Mouse (Mus musculus): ENCODE data around the gene Mpp5. TPM values are rescaled to one million over a fixed set of nuclear protein-coding genes. Genes with fewer than 3 reads are reported as not detected.

Gene Mpp5
- total RNA-seq, 2 experiments from 2014 or later, result 12.7 to 18.4 TPM

GRCm38 (mm10) chr12:78814437-78814836 is 65.7 kb downstream of the Mpp5 start:
- intact Hi-C loops (cut with DNase I; ENCODE audit: low total_unique reads), result no loop called here
- DNase-seq, result no peak

GRCm38 (mm10) chr12:78834496-78834895 is 85.8 kb downstream of the Mpp5 start:
- intact Hi-C loops (cut with DNase I; ENCODE audit: low total_unique reads), result no loop called here
- no peak for DNase-seq

GRCm38 (mm10) chr12:78839906-78840305 is 91.2 kb downstream of the Mpp5 start:
- intact Hi-C loops (cut with DNase I; ENCODE audit: low total_unique reads), result no loop called here
- peak; percentile 11 for DNase-seq

GRCm38 (mm10) chr12:78842429-78842828 is 93.7 kb downstream of the Mpp5 start:
- intact Hi-C loops (cut with DNase I; ENCODE audit: low total_unique reads), result no loop called here

GRCm38 (mm10) chr12:78848246-78848645 is 99.5 kb downstream of the Mpp5 start:
- intact Hi-C loops (cut with DNase I; ENCODE audit: low total_unique reads), result no loop called here
- DNase-seq, result no peak

More at GRCm38 (mm10) chr12:78842429-78842828, 93.7 kb downstream of the Mpp5 start:
- DNase-seq, result no peak

GRCm38 (mm10) chr12:78860921-78861495 is 112.3 kb downstream of the Mpp5 start:
- DNase-seq, result no peak
- intact Hi-C loops (cut with DNase I; ENCODE audit: low total_unique reads), result no loop called here

GRCm38 (mm10) chr12:78861496-78862253 is 113.0 kb downstream of the Mpp5 start, which contains the start of the genes Atp6v1d and Eif2s1:
Atp6v1d (minus strand) TSS chr12:78861638.
Eif2s1 (plus strand) TSS chr12:78861819.
- peak; percentile 98 for DNase-seq
- intact Hi-C loops (cut with DNase I; ENCODE audit: low total_unique reads), result no loop called here

GRCm38 (mm10) chr12:78862254-78862730 is 113.6 kb downstream of the Mpp5 start:
- intact Hi-C loops (cut with DNase I; ENCODE audit: low total_unique reads), result no loop called here

GRCm38 (mm10) chr12:78865434-78865833 is 116.7 kb downstream of the Mpp5 start:
- intact Hi-C loops (cut with DNase I; ENCODE audit: low total_unique reads), result no loop called here
- DNase-seq, result no peak

More at GRCm38 (mm10) chr12:78862254-78862730, 113.6 kb downstream of the Mpp5 start:
- no peak for DNase-seq

GRCm38 (mm10) chr12:78868115-78868514 is 119.4 kb downstream of the Mpp5 start:
- intact Hi-C loops (cut with DNase I; ENCODE audit: low total_unique reads), result no loop called here

GRCm38 (mm10) chr12:78874581-78874980 is 125.9 kb downstream of the Mpp5 start:
- no peak for DNase-seq
- intact Hi-C loops (cut with DNase I; ENCODE audit: low total_unique reads), result no loop called here

More at GRCm38 (mm10) chr12:78868115-78868514, 119.4 kb downstream of the Mpp5 start:
- DNase-seq, result no peak

- intact Hi-C loops (cut with DNase I; ENCODE audit: low total_unique reads), result no loop called here
- no peak for DNase-seq
Measured at GRCm38 (mm10) chr12:78890062-78890461, 141.4 kb downstream of the Mpp5 start.

Other genes starting within 250 kb of the Mpp5 start
- under 1 TPM in 1 of 2 experiments, not detected in 1; 0.25 TPM for gene Fam71d, start 57.4 kb upstream of the Mpp5 start, total RNA-seq (2021)
- gene Atp6v1d, start 112.7 kb downstream of the Mpp5 start, total RNA-seq (2021), result 10 to 100 TPM; 53.4 to 53.9 TPM
- gene Eif2s1, start 112.9 kb downstream of the Mpp5 start, total RNA-seq (2021), result 10 to 100 TPM; 38.9 to 49.3 TPM
- under 1 TPM in 1 of 2 experiments, not detected in 1; 0.13 TPM for gene Plek2, start 158.1 kb downstream of the Mpp5 start, total RNA-seq (2021)

Measured in gastrocnemius, postnatal 14 days (tissue).